Mouse (Mus musculus) G1E (cell line): ENCODE measurements around the gene Fat2.

ENCODE experiments used
- CTCF ChIP-seq: IDR thresholded peaks from 2 replicates; pipeline ENCODE4 v1.5.1; 2012; ENCODE audit warnings: low read depth, low read length, inconsistent platforms, mixed read lengths
- GATA1 ChIP-seq: IDR thresholded peaks from 2 replicates; pipeline ENCODE4 v1.6.1; 2012; ENCODE audit warnings: borderline replicate concordance, low read length, inconsistent platforms, mixed read lengths
- GATA2 ChIP-seq: IDR thresholded peaks from 2 replicates; pipeline ENCODE4 v1.6.1; 2012; ENCODE audit warnings: low read depth, low read length, inconsistent platforms, borderline replicate concordance
- POLR2AphosphoS5 ChIP-seq: IDR thresholded peaks from 2 replicates; pipeline ENCODE4 v1.6.1; 2012; ENCODE audit warnings: low read depth, low read length, inconsistent platforms; ENCODE audit not compliant: insufficient replicate concordance
- TAL1 ChIP-seq: conservative IDR thresholded peaks from 2 replicates; pipeline ENCODE4 v1.6.1; 2012; ENCODE audit warnings: low read depth, low read length, inconsistent platforms, mixed read lengths

GRCm38 (mm10) chr11:55239496-55239895, 96.9 kb downstream of the Fat2 start:
- TF ChIP-seq CTCF (no peak), TAL1 (no peak), GATA1 (no peak), GATA2 (no peak), POLR2AphosphoS5 (no peak)
